In genomic region chr14:54228933-54229713, GRCm38 (mm10) we compare ENCODE assay signal across 8 mouse cellular contexts. TPM values are rescaled to one million over a fixed set of nuclear protein-coding genes. Genes with fewer than 3 reads are reported as not detected.
DNase-seq lines count a peak whose midpoint lies in the region; ATAC-seq and TF ChIP-seq lines count a peak whose summit lies in the region.

No protein-coding gene starts in this region.

- TF ChIP-seq CTCF in stomach, postnatal 0 days (IDR thresholded peaks at IDR 0.05; ENCODE audit: low read depth) = no peak

- ATAC-seq in CD4-positive, CD25-positive, alpha-beta regulatory T cell, adult 4 months = no peak
- ATAC-seq in stomach, embryonic 14.5 days (ENCODE audit: insufficient number of reproducible peaks, insufficient read depth, low FRiP score, low read depth) = no peak
- ATAC-seq in stomach, postnatal 0 days (ENCODE audit: low FRiP score, low TSS enrichment) = no peak
- ATAC-seq in liver, embryonic 13.5 days (ENCODE audit: low read depth) = no peak

- no peaks in the 10 kb centered on the region for H3K27me3 ChIP-seq in stomach, embryonic 14.5 days (ENCODE audit: control insufficient read depth, insufficient read depth, low read length)
- H3K27me3 ChIP-seq in stomach, postnatal 0 days (ENCODE audit: control insufficient read depth, insufficient read depth, low read length) = no peaks in the 10 kb centered on the region
- peaks cover 14% of the 10 kb centered on the region for H3K27me3 ChIP-seq in liver, embryonic 13.5 days

- H3K9me3 ChIP-seq in stomach, embryonic 14.5 days (ENCODE audit: control insufficient read depth, low read depth, low read length) = no peaks in the 10 kb centered on the region
- no peaks in the 10 kb centered on the region for H3K9me3 ChIP-seq in stomach, postnatal 0 days (ENCODE audit: control insufficient read depth, low read length)
- no peaks in the 10 kb centered on the region for H3K9me3 ChIP-seq in liver, embryonic 13.5 days (replicated peaks)

- no peaks in the 10 kb centered on the region for H3K36me3 ChIP-seq in stomach, embryonic 14.5 days (ENCODE audit: control insufficient read depth, insufficient read depth, low read length)
- no peaks in the 10 kb centered on the region for H3K36me3 ChIP-seq in stomach, postnatal 0 days (ENCODE audit: control insufficient read depth, insufficient read depth, low read length)
- no peaks in the 10 kb centered on the region for H3K36me3 ChIP-seq in liver, embryonic 13.5 days

- H3K9ac ChIP-seq in stomach, embryonic 14.5 days (replicated peaks; ENCODE audit: low read depth, low read length) = no peak overlapping the region
- H3K9ac ChIP-seq in stomach, postnatal 0 days (ENCODE audit: low read length) = no peak overlapping the region
- H3K9ac ChIP-seq in liver, embryonic 13.5 days = peak overlapping the region; percentile 9; the same call in 1 of the 2 replicates

- peaks cover 29% of the 10 kb centered on the region for H3K4me1 ChIP-seq in stomach, embryonic 14.5 days (ENCODE audit: control insufficient read depth, insufficient read depth, low read length)
- H3K4me1 ChIP-seq in stomach, postnatal 0 days (replicated peaks; ENCODE audit: control insufficient read depth, insufficient read depth) = peaks cover 5% of the 10 kb centered on the region; the same call in 1 of the 2 replicates
- peaks cover 66% of the 10 kb centered on the region for H3K4me1 ChIP-seq in liver, embryonic 13.5 days (replicated peaks)

- peak; percentile 60 for DNase-seq in CD4-positive, CD25-positive, alpha-beta regulatory T cell, adult 2 months (ENCODE audit: low read depth, low spot score)
- DNase-seq in stomach, postnatal 0 days (ENCODE audit: low spot score) = no peak
- DNase-seq in liver, embryonic 13.5 days = no peak
- peak; percentile 79 for DNase-seq in thymus, postnatal 14 days
- no peak for DNase-seq in frontal cortex, postnatal 14 days (ENCODE audit: low spot score in 2 of 2)
- no peak for DNase-seq in left cerebral cortex, adult 11 months (ENCODE audit: low spot score)

- no peak for TF ChIP-seq EP300 in stomach, postnatal 0 days (optimal IDR thresholded peaks at IDR 0.05)

- H3K4me3 ChIP-seq in stomach, embryonic 14.5 days (ENCODE audit: low read depth, low read length) = no peak overlapping the region
- no peak overlapping the region for H3K4me3 ChIP-seq in stomach, postnatal 0 days (ENCODE audit: low read depth, low read length)
- H3K4me3 ChIP-seq in liver, embryonic 13.5 days (replicated peaks) = no peak overlapping the region

- peak overlapping the region; percentile 8; the same call in 1 of the 2 replicates for H3K4me2 ChIP-seq in stomach, embryonic 14.5 days (replicated peaks; ENCODE audit: low read depth, low read length)
- no peak overlapping the region for H3K4me2 ChIP-seq in stomach, postnatal 0 days (replicated peaks; ENCODE audit: low read depth)
- H3K4me2 ChIP-seq in liver, embryonic 13.5 days = peak overlapping the region; percentile 79

- WGBS in stomach, embryonic 14.5 days = 18% methylated on average over 25 of the region's 25 CpGs
- WGBS in stomach, postnatal 0 days = 43% methylated on average over 25 of the region's 25 CpGs
- 24% methylated on average over 25 of the region's 25 CpGs for WGBS in liver, embryonic 13.5 days (ENCODE audit: insufficient replicate concordance)

- H3K27ac ChIP-seq in stomach, embryonic 14.5 days (ENCODE audit: low read length) = no peak overlapping the region
- no peak overlapping the region for H3K27ac ChIP-seq in stomach, postnatal 0 days (replicated peaks)
- H3K27ac ChIP-seq in liver, embryonic 13.5 days = no peak overlapping the region

RNA-seq across cellular contexts. Expression of gene Dad1, which starts 24.8 kb away (rescaled TPM):
- polyA plus RNA-seq in CD4-positive, CD25-positive, alpha-beta regulatory T cell, adult 4 months (2017; shearing (Covaris generic)) = 100 to 1,000 TPM; 437 to 457 TPM
- polyA plus RNA-seq in stomach, embryonic 14.5 days (2014; fragmentation: Nextera tagmentation; extraction: Ambion mirVana) = 400 and 406 TPM in 2 replicates
- polyA plus RNA-seq in stomach, postnatal 0 days (2015; fragmentation: Nextera tagmentation; extraction: Ambion mirVana) = 397 and 433 TPM in 2 replicates
- 229 and 243 TPM in 2 replicates for polyA plus RNA-seq in liver, embryonic 13.5 days (2015; fragmentation: Nextera tagmentation; extraction: Ambion mirVana)

RNA-seq across cellular contexts. Expression of gene Abhd4, which starts 24.9 kb away (rescaled TPM):
- 10 to 100 TPM; 19.5 to 30.2 TPM for polyA plus RNA-seq in CD4-positive, CD25-positive, alpha-beta regulatory T cell, adult 4 months (2017; shearing (Covaris generic))
- 52.2 and 54.3 TPM in 2 replicates for polyA plus RNA-seq in stomach, embryonic 14.5 days (2014; fragmentation: Nextera tagmentation; extraction: Ambion mirVana)
- polyA plus RNA-seq in stomach, postnatal 0 days (2015; fragmentation: Nextera tagmentation; extraction: Ambion mirVana) = 40.2 and 45.7 TPM in 2 replicates
- polyA plus RNA-seq in liver, embryonic 13.5 days (2015; fragmentation: Nextera tagmentation; extraction: Ambion mirVana) = 17.9 and 18.4 TPM in 2 replicates

RNA-seq across cellular contexts. Expression of gene Olfr49, which starts 55.6 kb away (rescaled TPM):
- under 1 TPM in 1 of 2 experiments, not detected in 1; 0.11 TPM for polyA plus RNA-seq in CD4-positive, CD25-positive, alpha-beta regulatory T cell, adult 4 months (2017; shearing (Covaris generic))
- polyA plus RNA-seq in stomach, embryonic 14.5 days (2014; fragmentation: Nextera tagmentation; extraction: Ambion mirVana) = not detected in 2 replicates
- 0.02 and 0.16 TPM in 2 replicates for polyA plus RNA-seq in stomach, postnatal 0 days (2015; fragmentation: Nextera tagmentation; extraction: Ambion mirVana)
- polyA plus RNA-seq in liver, embryonic 13.5 days (2015; fragmentation: Nextera tagmentation; extraction: Ambion mirVana) = not detected in 2 replicates

Comparison
In these comparisons a context has a peak if more than half of its experiments do, and no peak if none do; other contexts are left out.
1. DNase-seq: peak in CD4-positive, CD25-positive, alpha-beta regulatory T cell, adult 2 months (single experiment) and thymus, postnatal 14 days (single experiment); none in stomach, postnatal 0 days (single experiment), liver, embryonic 13.5 days (single experiment), frontal cortex, postnatal 14 days (0 of 2) and left cerebral cortex, adult 11 months (single experiment).